Mouse (Mus musculus): ENCODE data around the gene Dmd.

- TF ChIP-seq ZNF384 (IDR thresholded peaks at IDR 0.05; ENCODE audit: low read depth, low read length) (no peak), CHD2 (IDR thresholded peaks at IDR 0.05; ENCODE audit: low read depth, low read length) (no peak), ZC3H11A (IDR thresholded peaks at IDR 0.05; ENCODE audit: borderline replicate concordance, low read depth, low read length) (no peak)
Observed at GRCm38 (mm10) chrX:83117198-83117597, 168.5 kb downstream of the Dmd start.
